Mouse (Mus musculus) olfactory bulb, adult 2 months (tissue): ENCODE measurements at regions not wholly inside any gene's neighbourhood (a gene's known extent, or its start where the extent isn't known, plus 50 kb on each side); places are given as distances from the start of the nearest gene placed in this dataset.

Source experiments
- CTCF ChIP-seq: fragments of 200-500 bp; IDR thresholded peaks from 2 replicates; pipeline ENCODE4 v1.5.1; 2012; ENCODE audit warnings: low read depth, mild to moderate bottlenecking, low read length, moderate library complexity; ENCODE audit not compliant: insufficient read depth
- POLR2A ChIP-seq: fragments of 200-500 bp; IDR thresholded peaks from 2 replicates; pipeline ENCODE4 v1.6.1; 2012; ENCODE audit warnings: mild to moderate bottlenecking, low read depth, low read length, moderate library complexity; ENCODE audit not compliant: insufficient read depth

- TF ChIP-seq CTCF (no peak), POLR2A (no peak)
Measured at GRCm38 (mm10) chr8:115980616-115981015, 273.0 kb upstream of the Maf start.
